Mouse (Mus musculus): ENCODE data around the gene Fam222a.
A peak's percentile ranks its signal among the peaks of the same experiment; 100 is the strongest.

Fam222a gene

DNA sequence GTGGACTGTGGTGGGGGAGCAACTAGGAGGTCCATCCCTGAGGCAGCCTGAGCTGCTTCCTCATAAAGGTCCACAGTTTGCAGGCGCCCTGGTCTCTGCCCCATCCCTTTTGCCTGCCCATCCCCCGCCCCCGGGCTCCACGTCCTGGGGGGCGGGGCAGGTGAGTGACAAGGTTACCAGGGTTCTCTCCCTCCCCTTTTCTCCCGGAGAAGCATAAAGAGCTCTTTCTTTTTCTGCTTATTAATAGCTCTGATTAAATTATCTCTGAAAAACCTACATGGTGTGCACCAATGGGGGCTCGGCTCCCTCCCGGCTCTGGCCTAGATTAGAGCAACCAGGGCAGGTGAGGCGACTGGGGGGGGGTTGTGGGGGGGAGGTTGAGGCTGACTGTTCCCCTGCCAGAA is 7.3 kb upstream of the Fam222a start:
- DNase-seq (ENCODE audit: low spot score in 2 of 2), result no peak

DNA sequence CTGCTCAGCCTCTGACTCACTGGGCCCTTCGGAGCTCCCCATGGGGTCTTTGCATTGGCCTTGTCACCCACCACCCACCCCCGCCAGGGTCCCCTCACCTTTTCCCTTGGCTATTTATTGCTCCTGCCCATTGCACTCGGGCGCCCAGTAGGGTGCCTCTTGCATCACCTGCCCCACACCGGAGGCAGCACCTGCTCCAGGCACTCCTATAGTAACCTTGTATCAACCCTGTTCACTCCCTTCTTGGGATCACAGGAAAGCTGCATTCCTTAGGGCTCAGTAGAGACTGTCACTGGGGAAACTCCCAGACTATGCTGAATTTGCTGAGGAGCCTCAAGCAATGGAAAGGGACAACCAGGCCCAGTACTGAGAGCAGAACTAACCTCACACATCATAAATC is 6.9 kb upstream of the Fam222a start:
- no peak for DNase-seq (ENCODE audit: low spot score in 2 of 2)

DNA sequence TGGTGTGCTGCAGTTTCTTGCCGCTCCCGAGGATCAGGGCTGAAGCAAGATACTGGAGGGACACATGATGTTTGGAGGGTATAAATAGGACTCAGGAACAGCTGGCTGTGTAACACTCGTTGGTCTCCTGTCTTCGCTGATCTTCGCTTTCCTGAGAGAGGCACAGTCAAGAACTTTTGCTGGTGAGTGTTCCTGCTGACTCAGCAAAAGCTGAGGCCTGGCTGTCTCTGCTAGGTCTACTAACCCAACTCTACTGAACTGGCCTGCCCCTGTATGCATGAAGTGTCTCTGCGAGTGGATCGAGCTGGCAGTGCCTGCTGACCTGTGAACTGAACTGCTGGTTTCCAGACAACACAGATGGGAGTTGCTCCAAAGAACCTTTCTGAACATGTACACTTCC is 3.8 kb upstream of the Fam222a start:
- DNase-seq (ENCODE audit: low spot score in 2 of 2), result no peak

DNA sequence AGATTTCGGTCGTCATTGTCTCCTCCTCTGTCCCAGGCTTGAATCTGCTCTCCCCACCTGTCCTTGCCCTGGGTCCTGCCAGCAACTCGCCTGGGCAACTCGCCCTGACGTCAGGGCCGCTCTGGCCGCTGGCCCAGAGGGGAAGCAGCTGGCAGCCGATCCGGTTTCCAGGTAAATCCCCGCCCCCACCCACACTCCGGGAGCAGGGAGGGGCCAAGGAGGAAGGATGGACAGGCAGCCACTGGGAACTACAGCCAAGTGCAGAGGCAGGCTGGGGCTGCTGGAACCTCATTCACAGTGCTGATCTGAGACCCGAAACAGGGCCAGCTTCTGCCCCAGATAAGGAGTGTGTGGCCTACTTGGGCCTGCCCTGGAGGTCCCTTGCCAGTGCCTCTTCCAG is 2.5 kb upstream of the Fam222a start:
- no peak for DNase-seq (ENCODE audit: low spot score in 2 of 2)

DNA sequence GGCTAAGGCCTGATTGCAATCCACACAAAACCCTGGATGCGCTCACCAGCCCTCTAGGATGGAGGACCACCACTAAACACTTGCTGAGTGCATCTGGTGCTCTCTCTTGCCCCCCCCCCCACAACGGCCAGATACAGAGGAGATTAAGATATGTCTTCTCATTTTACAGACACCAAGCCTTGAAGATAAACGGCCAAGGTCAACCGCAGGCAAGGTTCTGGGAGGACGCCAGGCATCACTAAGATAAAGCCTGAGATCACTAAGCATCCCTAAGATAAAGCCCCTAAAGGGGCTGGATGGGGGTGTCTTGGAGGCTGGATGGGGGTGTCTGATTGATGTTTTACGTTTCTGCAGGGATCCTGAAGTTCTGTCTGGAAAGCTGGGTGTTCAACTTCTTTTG is 2.1 kb upstream of the Fam222a start:
- no peak for DNase-seq (ENCODE audit: low spot score in 2 of 2)

DNA sequence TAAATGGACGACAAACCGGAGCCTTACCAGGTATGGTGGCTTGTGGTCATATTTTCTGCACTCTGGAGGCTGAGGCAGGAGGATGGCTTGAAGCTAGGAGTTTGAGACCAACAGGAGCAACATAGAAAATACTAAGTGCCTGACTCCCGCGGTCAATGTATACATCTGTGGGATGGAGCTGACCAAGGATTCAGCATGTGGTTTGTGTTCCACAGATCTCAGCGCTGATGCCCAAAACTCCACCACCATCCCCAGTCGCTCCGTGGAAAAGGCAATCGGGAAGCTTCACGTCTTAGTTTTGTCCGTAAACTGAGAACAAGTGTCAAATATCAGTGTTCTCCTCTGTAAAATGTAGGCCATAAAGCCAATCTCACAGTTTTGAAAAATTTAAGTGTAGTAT is 1.4 kb upstream of the Fam222a start:
- no peak for DNase-seq (ENCODE audit: low spot score in 2 of 2)

DNA sequence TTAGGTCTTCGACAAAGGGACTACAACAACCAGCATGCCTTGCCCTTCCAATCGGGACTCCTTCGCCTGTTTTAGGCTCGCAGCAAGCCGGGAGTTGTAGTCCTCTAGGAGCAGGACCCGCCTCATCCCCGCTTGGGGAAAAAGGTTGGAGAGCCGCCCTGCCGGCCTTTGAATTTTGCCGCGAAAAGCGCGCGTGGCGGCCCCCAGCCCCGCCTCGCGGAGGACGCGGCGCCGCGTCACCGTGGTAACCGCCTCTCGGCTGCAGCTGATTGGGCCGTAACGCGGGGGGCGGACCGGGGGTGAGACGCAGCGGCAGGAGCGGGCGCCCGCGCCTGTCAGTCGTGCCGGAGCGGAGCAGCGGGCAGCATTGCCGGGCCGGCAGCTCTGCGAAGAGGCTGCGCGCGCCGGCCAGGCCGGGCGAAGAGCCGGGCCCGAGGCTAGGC is 720 bp upstream of the Fam222a start:
- peak; percentile 92 for DNase-seq (ENCODE audit: low spot score in 2 of 2)

DNA sequence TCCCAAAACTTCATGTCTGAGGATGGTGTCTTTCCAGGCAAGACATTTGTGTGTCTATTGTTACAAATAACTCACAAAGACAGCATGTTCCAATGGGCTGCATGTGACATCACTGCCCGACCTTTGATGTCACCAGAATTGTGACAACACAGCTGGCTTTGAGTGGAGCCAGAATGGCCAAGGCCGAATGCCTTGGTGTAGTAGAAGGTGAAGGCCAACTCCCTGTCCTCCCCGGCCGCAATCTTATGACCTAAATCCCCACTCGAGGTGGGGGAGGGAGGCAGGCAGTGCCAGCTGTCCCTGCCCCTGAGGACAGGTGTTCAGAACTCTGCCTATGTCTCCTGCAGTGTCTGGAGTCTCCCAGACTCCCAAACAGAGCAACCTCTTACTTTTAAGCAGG is 1.0 kb downstream of the Fam222a start:
- DNase-seq (ENCODE audit: low spot score in 2 of 2), result no peak

DNA sequence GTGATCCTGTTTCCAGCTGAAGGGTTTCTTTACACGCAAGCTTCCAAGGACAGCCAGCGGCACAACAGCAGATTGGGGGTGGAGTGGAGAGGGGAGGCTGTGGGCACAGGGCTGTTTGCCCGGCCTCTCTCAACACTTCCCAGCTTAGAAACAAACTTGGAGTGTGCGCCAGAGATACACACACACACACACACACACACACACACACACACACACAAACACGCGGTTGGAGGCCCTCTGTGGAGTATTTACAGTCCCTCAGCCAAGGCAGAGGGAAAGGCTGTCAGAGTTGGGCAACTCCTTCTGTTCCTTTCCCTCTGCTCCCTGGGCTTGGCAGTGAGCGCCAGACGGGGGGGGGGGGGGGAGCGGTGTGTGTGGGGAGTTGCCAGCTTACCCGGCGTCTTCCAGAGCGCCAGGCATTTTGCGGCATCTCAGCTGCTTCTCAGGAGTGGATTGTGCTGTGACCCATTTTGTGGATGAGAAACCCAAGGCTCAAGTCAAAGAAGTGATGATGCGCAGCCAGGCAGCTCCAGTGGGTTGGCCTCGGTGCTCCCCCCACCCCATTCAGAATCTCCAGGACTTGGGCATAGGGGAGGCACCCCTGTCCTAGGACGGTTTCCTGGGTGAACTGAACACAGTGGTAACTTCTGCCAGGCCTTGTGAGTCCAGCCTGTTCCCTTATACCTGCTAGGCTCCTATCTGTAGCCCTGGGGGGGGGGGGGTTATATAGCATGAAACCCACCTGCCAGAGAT is 2.3 kb downstream of the Fam222a start:
- peak; percentile 80 to 85 for DNase-seq (ENCODE audit: low spot score in 2 of 2)

DNA sequence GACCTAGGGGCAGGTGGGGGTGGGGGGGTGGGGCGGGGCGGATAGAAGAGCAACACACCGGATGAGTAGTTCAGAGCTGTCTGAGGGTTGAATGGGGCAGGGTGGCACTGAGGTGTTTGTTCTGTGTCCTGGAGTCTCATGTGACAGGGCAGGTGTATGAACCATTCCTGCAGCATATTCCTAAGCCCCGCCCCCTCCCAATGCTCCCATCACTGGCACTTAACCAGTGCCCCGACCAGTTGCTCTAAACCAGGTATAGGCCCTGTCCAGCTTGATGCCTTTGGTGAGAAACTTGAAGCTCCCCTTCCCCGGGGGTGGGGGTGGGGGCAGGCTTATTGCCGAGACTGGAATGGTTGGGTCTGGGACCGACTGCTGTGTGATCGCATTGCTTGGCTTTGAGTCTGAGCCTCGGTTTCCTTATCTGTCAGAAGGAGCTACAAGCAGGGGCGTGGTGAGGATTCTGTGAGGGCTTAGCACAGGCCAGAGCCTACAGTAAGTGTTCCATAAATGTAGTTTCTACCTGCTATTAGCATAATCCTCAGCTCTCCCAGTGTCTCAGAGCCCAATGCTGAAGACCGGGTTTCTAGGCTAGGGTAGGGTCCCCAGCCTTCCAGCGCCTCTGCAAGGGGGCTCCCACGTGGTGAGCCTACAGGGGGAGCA is 3.1 kb downstream of the Fam222a start:
- DNase-seq (ENCODE audit: low spot score in 2 of 2), result no peak

DNA sequence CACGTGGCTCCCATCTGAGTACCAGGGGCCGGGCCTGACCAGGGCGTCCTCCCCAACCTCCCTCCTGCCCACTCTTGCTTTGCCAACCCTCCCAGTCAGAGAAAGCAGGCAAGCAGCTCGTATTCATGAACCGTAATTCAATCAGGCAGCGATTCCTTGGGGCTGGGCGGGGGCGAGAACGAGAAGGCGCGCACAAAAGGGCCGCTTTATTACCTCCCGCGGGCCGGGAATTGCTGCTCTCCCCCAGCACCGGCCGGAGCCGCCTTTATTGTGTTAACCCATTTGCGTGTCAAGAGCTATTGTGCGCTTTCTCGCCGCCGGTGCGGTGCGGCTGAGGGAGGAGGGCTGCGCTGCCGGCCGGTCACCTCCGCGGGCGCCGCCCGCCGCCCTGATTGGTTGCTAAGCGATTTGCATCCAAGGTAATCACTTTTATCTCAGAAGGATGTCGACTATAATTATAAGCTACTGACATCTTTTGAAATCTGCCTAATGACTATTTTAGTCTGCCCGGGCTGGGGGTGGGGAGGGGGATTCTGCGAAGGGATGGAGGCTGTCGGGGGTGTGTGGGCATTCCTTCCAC is 3.7 kb downstream of the Fam222a start:
- peak; percentile 44 to 57 for DNase-seq (ENCODE audit: low spot score in 2 of 2)

DNA sequence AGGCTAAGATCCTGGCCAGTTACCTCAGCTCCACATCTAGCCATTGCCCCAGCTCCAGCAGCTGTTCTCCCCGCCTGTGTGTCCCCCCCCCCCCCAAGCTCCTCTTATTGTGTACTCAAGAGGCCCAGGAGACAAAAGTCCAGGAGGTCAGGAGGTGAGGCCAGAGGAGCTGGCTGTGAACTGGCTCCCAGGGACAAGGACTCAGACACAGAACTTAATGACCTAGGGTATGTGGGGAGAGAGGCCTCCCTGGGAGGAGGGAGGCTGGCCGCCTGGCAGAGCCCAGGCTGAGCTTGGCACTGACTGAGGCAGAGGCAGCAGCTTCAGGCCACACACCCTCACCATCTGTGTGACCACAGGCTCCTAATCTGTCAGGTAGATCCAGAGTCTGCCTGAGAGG is 5.2 kb downstream of the Fam222a start:
- no peak for DNase-seq (ENCODE audit: low spot score in 2 of 2)

DNA sequence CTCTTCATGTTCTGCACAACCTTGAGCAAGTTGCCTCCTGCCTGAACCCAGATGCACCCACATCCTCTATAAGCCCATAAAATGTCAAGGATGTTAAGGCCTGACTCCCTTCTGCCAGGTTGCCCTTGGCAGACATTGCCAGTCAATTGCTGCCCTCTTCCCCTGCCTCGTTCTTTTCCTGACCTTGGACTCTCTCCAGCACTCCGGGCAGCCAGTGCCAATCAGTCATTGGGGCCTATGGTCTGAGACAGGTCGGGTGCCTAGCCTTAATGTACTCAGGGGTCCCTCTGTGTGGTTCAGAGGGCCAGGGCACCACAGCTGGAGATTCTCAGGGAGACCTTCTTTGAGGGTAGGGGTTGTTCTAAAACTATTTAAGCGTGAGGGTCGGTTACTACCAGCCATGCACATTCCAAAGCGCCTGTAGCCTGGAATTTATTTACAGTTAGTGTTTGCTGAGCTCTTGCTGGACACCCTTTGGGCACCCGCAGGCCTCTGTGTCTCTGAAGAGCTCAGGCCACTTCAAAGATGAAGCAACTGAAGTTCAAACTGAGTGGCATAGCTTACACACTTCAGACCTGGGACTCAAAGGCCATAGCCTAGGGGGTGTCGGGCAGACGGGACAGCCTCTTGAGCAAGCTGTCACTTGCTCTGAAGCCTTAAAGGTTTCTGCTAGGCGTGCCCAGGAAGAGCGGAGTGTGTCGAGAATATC is 6.3 kb downstream of the Fam222a start:
- DNase-seq (ENCODE audit: low spot score in 2 of 2), result no peak

DNA sequence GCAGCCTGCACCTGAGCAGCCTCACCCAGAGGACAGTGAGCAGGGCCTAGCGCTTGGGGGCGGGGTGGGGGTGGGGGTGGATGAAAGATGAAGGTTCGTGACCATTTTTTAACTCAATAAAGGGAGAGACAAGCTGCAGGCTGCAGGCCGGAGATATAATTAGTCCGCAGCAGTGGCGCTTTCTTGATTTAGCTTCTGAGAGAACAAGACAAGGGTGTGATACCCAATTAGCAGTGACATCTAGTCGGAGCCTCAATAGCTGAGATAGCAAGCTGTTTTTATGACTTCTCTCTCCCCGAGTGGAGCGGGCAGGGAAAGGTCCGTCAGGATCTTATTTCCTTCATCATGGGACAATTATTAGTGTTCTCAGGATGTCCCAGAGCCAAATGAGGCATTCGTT is 7.2 kb downstream of the Fam222a start:
- no peak for DNase-seq (ENCODE audit: low spot score in 2 of 2)

DNA sequence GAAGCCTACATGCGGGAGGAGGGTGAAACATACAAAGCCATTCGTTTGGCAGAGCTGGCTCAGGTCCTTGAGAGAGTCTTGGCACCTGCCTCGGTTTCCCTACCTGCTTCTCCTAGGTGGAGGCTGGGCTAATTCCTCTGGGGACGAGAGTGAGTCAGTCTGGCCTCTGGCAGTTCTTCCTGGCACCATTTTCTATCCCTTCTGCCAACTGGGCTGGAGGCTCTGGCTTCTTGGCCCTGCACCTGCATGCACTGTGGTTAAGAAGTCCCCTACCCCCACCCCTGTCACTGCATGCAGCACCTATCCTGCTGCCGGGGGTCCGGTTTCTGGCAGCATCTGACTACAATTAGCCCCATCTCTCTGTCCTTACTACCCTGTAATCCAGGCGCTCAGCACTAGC is 7.7 kb downstream of the Fam222a start:
- no peak for DNase-seq (ENCODE audit: low spot score in 2 of 2)

DNA sequence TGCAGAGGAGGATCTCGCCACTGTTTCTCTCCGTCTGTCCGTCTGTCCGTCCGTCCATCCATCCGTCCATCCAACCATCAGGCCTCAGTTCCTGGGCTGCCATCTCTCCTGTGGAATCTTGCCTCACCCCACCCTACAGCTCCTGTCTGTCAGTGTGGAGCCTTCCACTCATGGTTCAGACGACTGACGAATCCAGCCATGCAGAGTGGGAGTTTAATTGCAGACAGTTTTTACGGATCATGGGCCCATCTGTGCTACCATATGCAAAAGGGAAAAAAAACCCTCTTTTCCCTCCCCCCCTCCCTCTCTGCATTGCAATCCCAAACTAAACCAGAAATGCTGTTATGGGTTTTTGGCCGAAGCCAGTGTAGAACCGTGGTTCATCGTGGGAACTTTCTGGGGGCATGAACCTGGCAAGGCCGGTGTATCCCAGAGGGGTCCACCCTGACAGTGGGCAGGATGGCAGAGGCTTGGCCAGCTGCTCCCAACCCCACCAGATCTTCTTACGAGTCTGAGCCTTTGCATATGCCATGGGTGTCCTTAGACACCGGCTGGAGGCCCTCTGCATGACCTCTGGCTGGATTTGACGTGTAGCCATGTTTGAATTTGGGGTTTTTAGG is 8.3 kb downstream of the Fam222a start:
- peak; percentile 65 to 67 for DNase-seq (ENCODE audit: low spot score in 2 of 2)

DNA sequence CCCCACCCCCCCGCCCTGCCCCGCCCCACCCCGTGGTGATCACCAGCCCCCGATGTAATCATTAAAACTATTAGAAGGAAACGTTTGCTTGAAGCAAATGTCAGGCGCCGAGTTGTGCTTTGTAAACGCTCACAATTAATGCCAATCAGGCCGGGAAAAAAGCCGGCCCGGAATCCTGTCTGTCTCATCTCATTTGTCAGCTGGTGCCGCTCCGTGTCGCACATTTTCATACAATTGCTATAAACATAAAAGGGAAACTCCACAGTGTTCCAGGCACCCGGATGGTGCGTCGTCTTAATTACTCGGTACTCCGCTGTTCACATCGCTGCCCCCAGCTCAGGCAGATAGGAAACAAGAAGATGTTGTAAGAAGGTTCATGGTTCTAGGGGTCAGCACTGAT is 10.5 kb downstream of the Fam222a start:
- DNase-seq (ENCODE audit: low spot score in 2 of 2), result no peak

DNA sequence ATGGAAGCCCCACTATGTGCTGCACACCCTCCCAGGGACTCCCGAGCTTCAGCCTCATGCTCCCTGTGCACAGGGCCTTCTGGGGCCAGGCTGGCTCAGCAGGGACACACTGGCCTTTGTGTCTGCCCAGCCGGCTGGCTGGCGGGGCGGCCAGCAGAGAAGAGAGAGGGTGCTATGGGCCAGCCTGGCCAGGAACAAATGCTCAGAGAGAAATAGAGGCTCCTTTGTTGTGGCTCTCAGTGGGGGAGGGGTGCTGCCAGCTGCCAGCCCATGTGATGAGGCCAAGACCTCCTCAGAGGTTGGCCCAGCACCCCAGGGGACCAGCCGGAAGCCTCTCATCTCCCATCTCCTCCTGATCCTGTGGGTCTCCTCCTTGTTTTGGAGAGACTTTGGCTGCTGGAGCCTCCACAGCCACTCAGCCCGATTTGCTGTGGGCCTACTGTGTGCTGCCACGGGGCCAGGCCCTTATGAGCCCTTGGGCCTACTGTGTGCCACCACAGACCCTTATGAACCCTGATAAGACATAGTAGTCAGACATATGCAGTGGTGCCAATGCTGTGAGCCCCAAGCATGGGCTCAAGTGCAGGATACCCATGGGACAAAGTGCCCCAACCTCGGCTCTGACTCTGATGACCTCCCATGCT is 12.0 kb downstream of the Fam222a start:
- DNase-seq (ENCODE audit: low spot score in 2 of 2), result peak in 1 of 2 experiments; percentile 53

DNA sequence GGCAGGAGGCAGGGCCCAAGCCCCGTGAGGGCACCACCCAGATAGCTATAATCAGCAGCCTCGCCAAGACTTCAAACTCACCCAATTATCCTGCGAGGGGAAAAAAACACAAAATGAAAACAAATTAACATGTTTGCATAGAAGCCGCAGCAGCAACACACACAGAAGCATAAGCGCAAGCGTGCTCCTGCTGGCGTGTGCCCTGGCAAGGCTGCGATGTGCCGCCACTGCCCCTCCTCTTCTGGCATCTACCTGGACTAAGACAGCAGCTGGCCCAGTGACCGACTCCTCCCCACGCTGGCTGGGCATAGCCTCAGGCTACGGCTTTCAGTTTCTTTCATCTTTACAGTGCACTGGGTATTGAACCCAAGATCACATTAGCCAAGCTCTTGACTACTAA is 13.7 kb downstream of the Fam222a start:
- DNase-seq (ENCODE audit: low spot score in 2 of 2), result no peak

DNA sequence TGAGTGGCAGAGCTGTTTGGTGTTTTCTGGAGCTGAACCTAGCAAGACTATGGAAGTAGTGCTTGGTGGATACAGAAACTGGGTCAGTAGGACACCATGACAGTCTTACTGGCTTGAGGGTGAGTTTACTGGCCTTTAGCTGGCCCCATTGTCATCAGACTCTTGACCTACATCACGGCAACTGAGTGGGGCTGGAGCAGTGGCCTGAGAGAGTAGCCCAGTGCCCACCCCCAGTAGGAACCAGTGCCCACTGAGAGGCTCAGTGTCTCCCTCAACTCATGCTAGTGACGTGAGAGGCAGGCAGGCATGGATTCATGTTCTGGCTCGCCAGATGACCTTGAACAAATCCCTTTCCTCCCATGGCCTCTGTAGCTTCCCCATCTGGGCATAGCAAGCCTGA is 15.2 kb downstream of the Fam222a start:
- no peak for DNase-seq (ENCODE audit: low spot score in 2 of 2)

DNA sequence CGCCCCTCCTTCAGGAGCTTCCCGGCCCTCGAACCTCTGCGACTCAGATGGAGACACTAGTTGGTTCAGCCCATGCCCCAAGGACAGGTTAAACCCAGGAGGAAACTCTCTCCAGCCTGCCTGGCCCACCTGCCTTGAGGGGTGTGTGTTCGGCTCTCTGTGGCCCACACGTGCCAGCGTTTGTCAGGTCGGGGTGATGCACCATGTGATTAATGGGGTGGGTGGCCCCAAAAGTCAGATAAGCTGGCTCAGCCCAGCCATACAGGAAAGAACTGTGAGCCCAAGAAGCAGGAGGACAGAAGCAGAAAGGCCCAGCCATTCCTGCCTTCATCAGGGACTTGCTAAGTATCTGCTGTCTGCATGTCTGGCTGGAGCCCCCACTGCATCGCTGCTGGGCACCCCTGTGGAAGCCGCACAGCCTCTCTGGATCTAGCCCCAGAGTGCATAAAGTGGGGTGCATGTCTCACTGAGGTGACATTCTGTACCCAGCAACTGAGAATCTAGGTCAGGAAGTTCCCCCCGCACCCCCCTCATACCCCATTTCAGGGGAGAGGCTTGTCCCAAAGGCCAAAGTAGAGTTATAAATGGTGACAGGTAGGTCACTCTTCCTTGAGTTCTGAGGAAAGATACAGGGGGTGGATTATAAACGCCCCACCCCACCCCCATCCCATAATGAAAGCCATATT is 15.8 kb downstream of the Fam222a start:
- no peak for DNase-seq (ENCODE audit: low spot score in 2 of 2)

Measured in right cerebral cortex, adult 2 months (tissue).